Mouse (Mus musculus): ENCODE measurements around the gene Wdr89. TPM values are rescaled to one million over a fixed set of nuclear protein-coding genes. Genes with fewer than 3 reads are reported as not detected.
"Not testable (repeated sequence)": the region's sequence is repeated elsewhere in the genome, so short reads cannot be mapped to it uniquely, and the experiment has no call there.

The Wdr89 gene
- 4.3 and 7.1 TPM in 2 replicates for polyA plus RNA-seq (2015; fragmentation: Nextera tagmentation; extraction: Ambion mirVana)

GRCm38 (mm10) chr12:75669258-75670106, at the start of gene Wdr89:
Gene Wdr89 (minus strand): TSS chr12:75669537.
- WGBS: under 1% methylated on average over 55 of the region's 55 CpGs
- H3K9ac ChIP-seq (ENCODE audit: low read depth, low read length): peak within 1 kb of the TSS; percentile 82
- no peaks in the 10 kb centered on the region for H3K9me3 ChIP-seq (ENCODE audit: control insufficient read depth, low read length)
- peaks cover 10% of the 10 kb centered on the region for H3K4me1 ChIP-seq (ENCODE audit: control insufficient read depth, insufficient read depth, low read depth, low read length)
- peak within 1 kb of the TSS; percentile 90 for H3K4me2 ChIP-seq (ENCODE audit: low read length)
- H3K27me3 ChIP-seq (replicated peaks; ENCODE audit: control insufficient read depth, insufficient read depth, low read length): no peaks in the 10 kb centered on the region
- H3K27ac ChIP-seq (ENCODE audit: low read depth, low read length): peak within 1 kb of the TSS; percentile 78
- ATAC-seq: peak; percentile 100
- no peaks in the 10 kb centered on the region for H3K36me3 ChIP-seq (ENCODE audit: control insufficient read depth, insufficient read depth, low read length)
- H3K4me3 ChIP-seq (ENCODE audit: low read length): peak within 1 kb of the TSS; percentile 68

GRCm38 (mm10) chr12:75713596-75713995, 44.3 kb upstream of the Wdr89 start:
- 92% methylated on average over 9 of the region's 9 CpGs for WGBS
- no peak overlapping the region for H3K9ac ChIP-seq (ENCODE audit: low read depth, low read length)

GRCm38 (mm10) chr12:75712905-75713304, 43.6 kb upstream of the Wdr89 start:
- H3K9ac ChIP-seq (ENCODE audit: low read depth, low read length); H3K4me1 ChIP-seq (ENCODE audit: control insufficient read depth, insufficient read depth, low read depth, low read length); H3K27me3 ChIP-seq (replicated peaks; ENCODE audit: control insufficient read depth, insufficient read depth, low read length); ATAC-seq; H3K4me2 ChIP-seq (ENCODE audit: low read length); H3K4me3 ChIP-seq (ENCODE audit: low read length); H3K27ac ChIP-seq (ENCODE audit: low read depth, low read length); H3K9me3 ChIP-seq (ENCODE audit: control insufficient read depth, low read length); H3K36me3 ChIP-seq (ENCODE audit: control insufficient read depth, insufficient read depth, low read length): not testable (repeated sequence)
- 89% methylated on average over 7 of the region's 7 CpGs for WGBS

More at GRCm38 (mm10) chr12:75713596-75713995, 44.3 kb upstream of the Wdr89 start:
- no peak for ATAC-seq
- Histone ChIP-seq H3K36me3 (ENCODE audit: control insufficient read depth, insufficient read depth, low read length) (peaks cover 2% of the 10 kb centered on the region; the same call in 1 of the 2 replicates), H3K4me2 (ENCODE audit: low read length) (no peak overlapping the region), H3K4me1 (ENCODE audit: control insufficient read depth, insufficient read depth, low read depth, low read length) (no peaks in the 10 kb centered on the region), H3K4me3 (ENCODE audit: low read length) (no peak overlapping the region), H3K27me3 (replicated peaks; ENCODE audit: control insufficient read depth, insufficient read depth, low read length) (no peaks in the 10 kb centered on the region), H3K9me3 (ENCODE audit: control insufficient read depth, low read length) (no peaks in the 10 kb centered on the region), H3K27ac (ENCODE audit: low read depth, low read length) (no peak overlapping the region)

- 92% methylated on average over 9 of the region's 9 CpGs for WGBS
Measured at GRCm38 (mm10) chr12:75710596-75711376, 41.4 kb upstream of the Wdr89 start.

GRCm38 (mm10) chr12:75709506-75709905, 40.2 kb upstream of the Wdr89 start:
- no peak overlapping the region for H3K9ac ChIP-seq (ENCODE audit: low read depth, low read length)
- no peaks in the 10 kb centered on the region for H3K27me3 ChIP-seq (replicated peaks; ENCODE audit: control insufficient read depth, insufficient read depth, low read length)
- no peak overlapping the region for H3K4me2 ChIP-seq (ENCODE audit: low read length)
- WGBS: 83% methylated on average over 2 of the region's 2 CpGs
- H3K27ac ChIP-seq (ENCODE audit: low read depth, low read length): no peak overlapping the region
- ATAC-seq: no peak
- no peaks in the 10 kb centered on the region for H3K36me3 ChIP-seq (ENCODE audit: control insufficient read depth, insufficient read depth, low read length)
- no peaks in the 10 kb centered on the region for H3K9me3 ChIP-seq (ENCODE audit: control insufficient read depth, low read length)
- no peaks in the 10 kb centered on the region for H3K4me1 ChIP-seq (ENCODE audit: control insufficient read depth, insufficient read depth, low read depth, low read length)
- H3K4me3 ChIP-seq (ENCODE audit: low read length): no peak overlapping the region

More at GRCm38 (mm10) chr12:75710596-75711376, 41.4 kb upstream of the Wdr89 start:
- Histone ChIP-seq H3K4me3 (ENCODE audit: low read length) (no peak overlapping the region), H3K9me3 (ENCODE audit: control insufficient read depth, low read length) (no peaks in the 10 kb centered on the region), H3K27me3 (replicated peaks; ENCODE audit: control insufficient read depth, insufficient read depth, low read length) (no peaks in the 10 kb centered on the region), H3K4me2 (ENCODE audit: low read length) (no peak overlapping the region), H3K4me1 (ENCODE audit: control insufficient read depth, insufficient read depth, low read depth, low read length) (no peaks in the 10 kb centered on the region), H3K27ac (ENCODE audit: low read depth, low read length) (no peak overlapping the region), H3K9ac (ENCODE audit: low read depth, low read length) (no peak overlapping the region), H3K36me3 (ENCODE audit: control insufficient read depth, insufficient read depth, low read length) (no peaks in the 10 kb centered on the region)
- ATAC-seq: no peak

- H3K36me3 ChIP-seq (ENCODE audit: control insufficient read depth, insufficient read depth, low read length): no peaks in the 10 kb centered on the region
- no peak overlapping the region for H3K27ac ChIP-seq (ENCODE audit: low read depth, low read length)
- H3K9me3 ChIP-seq (ENCODE audit: control insufficient read depth, low read length): no peaks in the 10 kb centered on the region
- WGBS: 88% methylated on average over 7 of the region's 7 CpGs
- no peaks in the 10 kb centered on the region for H3K27me3 ChIP-seq (replicated peaks; ENCODE audit: control insufficient read depth, insufficient read depth, low read length)
- H3K4me3 ChIP-seq (ENCODE audit: low read length): no peak overlapping the region
- no peak for ATAC-seq
- no peak overlapping the region for H3K9ac ChIP-seq (ENCODE audit: low read depth, low read length)
- H3K4me1 ChIP-seq (ENCODE audit: control insufficient read depth, insufficient read depth, low read depth, low read length): no peaks in the 10 kb centered on the region
- H3K4me2 ChIP-seq (ENCODE audit: low read length): no peak overlapping the region
Measured at GRCm38 (mm10) chr12:75706670-75707069, 37.3 kb upstream of the Wdr89 start.

- Histone ChIP-seq H3K4me3 (ENCODE audit: low read length) (no peak overlapping the region), H3K9ac (ENCODE audit: low read depth, low read length) (no peak overlapping the region), H3K4me1 (ENCODE audit: control insufficient read depth, insufficient read depth, low read depth, low read length) (no peaks in the 10 kb centered on the region; the same call in 1 of the 2 replicates), H3K27me3 (replicated peaks; ENCODE audit: control insufficient read depth, insufficient read depth, low read length) (no peaks in the 10 kb centered on the region), H3K9me3 (ENCODE audit: control insufficient read depth, low read length) (peaks cover 3% of the 10 kb centered on the region; the same call in 1 of the 2 replicates), H3K36me3 (ENCODE audit: control insufficient read depth, insufficient read depth, low read length) (no peaks in the 10 kb centered on the region), H3K27ac (ENCODE audit: low read depth, low read length) (no peak overlapping the region), H3K4me2 (ENCODE audit: low read length) (no peak overlapping the region)
- no peak for ATAC-seq
- WGBS: 90% methylated on average over 3 of the region's 3 CpGs
Measured at GRCm38 (mm10) chr12:75702739-75703122, 33.4 kb upstream of the Wdr89 start.

GRCm38 (mm10) chr12:75702084-75702738, 32.9 kb upstream of the Wdr89 start:
- H3K4me2 ChIP-seq (ENCODE audit: low read length): peak overlapping the region; percentile 48
- 0 out of 2 replicates have a peak overlapping the region, but pooled peaks have one; percentile 23 for H3K9ac ChIP-seq (ENCODE audit: low read depth, low read length)
- peaks cover 3% of the 10 kb centered on the region; the same call in 1 of the 2 replicates for H3K9me3 ChIP-seq (ENCODE audit: control insufficient read depth, low read length)
- no peaks in the 10 kb centered on the region for H3K36me3 ChIP-seq (ENCODE audit: control insufficient read depth, insufficient read depth, low read length)
- H3K27me3 ChIP-seq (replicated peaks; ENCODE audit: control insufficient read depth, insufficient read depth, low read length): no peaks in the 10 kb centered on the region
- 71% methylated on average over 14 of the region's 14 CpGs for WGBS
- ATAC-seq: no peak
- no peaks in the 10 kb centered on the region; the same call in 1 of the 2 replicates for H3K4me1 ChIP-seq (ENCODE audit: control insufficient read depth, insufficient read depth, low read depth, low read length)
- no peak overlapping the region for H3K27ac ChIP-seq (ENCODE audit: low read depth, low read length)
- H3K4me3 ChIP-seq (ENCODE audit: low read length): no peak overlapping the region; the same call in 1 of the 2 replicates

Data from hindbrain, embryonic 16.5 days (tissue).